Mouse (Mus musculus) midbrain, embryonic 15.5 days (tissue): ENCODE measurements around the gene Tet1. TPM values are rescaled to one million over a fixed set of nuclear protein-coding genes. Genes with fewer than 3 reads are reported as not detected.

Source experiments
- ATAC-seq: fragments of 200-750 bp; cut with Nextera tagmentation; replicated peaks from 2 replicates; pipeline ENCODE4 v1.8.0; 2017; ENCODE audit warnings: moderate TSS enrichment
- H3K27ac ChIP-seq: fragments of 300-500 bp; sonication (generic); 2 replicates; pipeline ENCODE4 v1.5.1; 2015; ENCODE audit warnings: mild to moderate bottlenecking, inconsistent platforms
- H3K27me3 ChIP-seq: fragments of 300-500 bp; sonication (generic); replicated peaks from 2 replicates; pipeline ENCODE4 v1.6.1; 2015; ENCODE audit warnings: inconsistent platforms
- H3K36me3 ChIP-seq: fragments of 300-500 bp; sonication (generic); replicated peaks from 2 replicates; pipeline ENCODE4 v1.6.1; 2015; ENCODE audit warnings: inconsistent platforms
- H3K4me1 ChIP-seq: fragments of 300-500 bp; sonication (generic); 2 replicates; pipeline ENCODE4 v1.6.1; 2015; ENCODE audit warnings: inconsistent platforms
- H3K4me2 ChIP-seq: fragments of 300-500 bp; sonication (generic); 2 replicates; pipeline ENCODE4 v1.6.1; 2015; ENCODE audit warnings: inconsistent platforms, mild to moderate bottlenecking, moderate library complexity
- H3K4me3 ChIP-seq: fragments of 300-500 bp; sonication (generic); 2 replicates; pipeline ENCODE4 v1.5.1; 2015; ENCODE audit warnings: mild to moderate bottlenecking, inconsistent platforms
- H3K9ac ChIP-seq: fragments of 300-500 bp; sonication (generic); 2 replicates; pipeline ENCODE4 v1.6.1; 2015; ENCODE audit warnings: mild to moderate bottlenecking, inconsistent platforms
- H3K9me3 ChIP-seq: fragments of 300-500 bp; sonication (generic); 2 replicates; pipeline ENCODE4 v1.6.1; 2016; ENCODE audit warnings: inconsistent platforms
- WGBS: fragments of 180-500 bp; shearing (Covaris S2); methylation state at CpG from one replicate; pipeline ENCODE4 v1.1.7; 2015; ENCODE audit warnings: mixed read lengths; 5-methylcytosine and 5-hydroxymethylcytosine counted together
- polyA plus RNA-seq: library from polyadenylated mRNA; unstranded; fragments of >200 nt; fragmentation: Nextera tagmentation; extraction: Ambion mirVana; gene quantifications from 2 replicates; pipeline ENCODE4 v1.2.1, GENCODE M21; 2015

Tet1 gene
- polyA plus RNA-seq, 1 experiment from 2014 or later, result 43.0 TPM

DNA sequence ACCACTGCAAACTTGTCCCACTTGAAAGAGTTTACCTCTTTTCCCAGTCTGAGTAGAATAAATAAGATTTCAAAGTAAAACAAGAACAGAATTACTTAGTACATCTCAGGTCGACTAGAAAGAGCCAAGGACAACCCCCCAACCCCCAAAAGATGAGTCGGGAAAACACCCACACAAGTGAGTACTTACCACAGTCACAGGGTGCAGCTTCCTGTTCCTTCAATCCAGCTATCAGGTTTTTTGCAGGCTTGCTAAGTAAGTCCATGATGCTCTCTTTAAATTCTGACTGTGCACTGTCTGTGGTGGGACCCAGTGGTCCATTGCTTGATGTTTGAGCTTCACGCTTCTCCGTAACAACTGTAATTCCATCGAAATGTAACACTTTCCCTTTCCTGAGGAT is 70.8 kb downstream of the Tet1 start:
- no peak overlapping the region for H3K4me3 ChIP-seq
- no peak overlapping the region for H3K4me2 ChIP-seq
- no peak overlapping the region for H3K9ac ChIP-seq
- no peak for ATAC-seq
- H3K4me1 ChIP-seq, result no peaks in the 10 kb centered on the region
- H3K27me3 ChIP-seq, result no peaks in the 10 kb centered on the region
- no peak overlapping the region for H3K27ac ChIP-seq
- H3K9me3 ChIP-seq, result no peaks in the 10 kb centered on the region
- peaks cover 16% of the 10 kb centered on the region for H3K36me3 ChIP-seq
- WGBS, result 95% methylated on average over 5 of the region's 5 CpGs

DNA sequence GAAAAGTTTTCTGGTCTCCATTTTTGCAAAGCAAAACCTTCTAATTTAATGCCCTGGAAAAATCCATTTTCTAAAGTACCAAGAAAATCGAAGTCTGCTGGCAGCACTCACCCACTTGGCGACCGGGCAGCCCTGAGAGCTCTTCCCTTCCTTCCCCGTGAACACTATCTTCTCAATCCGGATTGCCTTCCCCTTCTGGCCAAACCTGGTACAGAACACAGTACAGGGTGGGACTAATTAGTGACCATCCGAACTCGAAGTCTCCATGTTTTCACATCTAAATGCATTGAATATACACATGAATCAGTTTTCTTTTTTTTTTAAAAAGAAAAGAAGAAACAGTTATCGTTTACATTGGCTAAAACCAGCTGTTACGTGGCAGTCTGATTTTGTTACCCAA is 76.0 kb downstream of the Tet1 start:
- Histone ChIP-seq H3K27ac (no peak overlapping the region), H3K4me1 (no peaks in the 10 kb centered on the region), H3K27me3 (no peaks in the 10 kb centered on the region), H3K9ac (no peak overlapping the region), H3K9me3 (no peaks in the 10 kb centered on the region), H3K4me2 (no peak overlapping the region), H3K4me3 (no peak overlapping the region), H3K36me3 (peaks cover 7% of the 10 kb centered on the region)
- ATAC-seq, result no peak
- 85% methylated on average over 9 of the region's 9 CpGs for WGBS

DNA sequence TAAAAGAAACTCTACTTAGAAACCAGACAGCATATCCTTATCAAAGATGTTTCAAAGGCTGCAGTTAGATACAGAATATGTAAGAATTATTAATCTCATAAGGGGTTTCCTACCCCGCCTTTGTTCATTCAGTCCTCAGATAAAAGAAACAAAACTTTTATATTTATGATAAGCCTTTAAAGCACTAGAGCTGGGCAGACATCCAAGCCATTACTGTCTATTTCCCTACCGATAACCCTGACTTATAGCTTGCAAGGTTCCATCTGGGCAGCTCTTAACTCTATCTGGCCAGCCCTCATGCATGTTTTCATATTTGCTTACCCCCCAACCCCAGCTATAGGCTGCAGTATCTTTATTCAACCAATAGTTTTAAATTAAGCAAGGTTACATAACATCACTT is 77.2 kb downstream of the Tet1 start:
- 95% methylated on average over 2 of the region's 2 CpGs for WGBS
- ATAC-seq, result no peak
- Histone ChIP-seq H3K4me1 (no peaks in the 10 kb centered on the region), H3K9ac (no peak overlapping the region), H3K4me2 (no peak overlapping the region), H3K27ac (no peak overlapping the region), H3K27me3 (no peaks in the 10 kb centered on the region), H3K4me3 (no peak overlapping the region), H3K36me3 (peaks cover 12% of the 10 kb centered on the region), H3K9me3 (no peaks in the 10 kb centered on the region)

DNA sequence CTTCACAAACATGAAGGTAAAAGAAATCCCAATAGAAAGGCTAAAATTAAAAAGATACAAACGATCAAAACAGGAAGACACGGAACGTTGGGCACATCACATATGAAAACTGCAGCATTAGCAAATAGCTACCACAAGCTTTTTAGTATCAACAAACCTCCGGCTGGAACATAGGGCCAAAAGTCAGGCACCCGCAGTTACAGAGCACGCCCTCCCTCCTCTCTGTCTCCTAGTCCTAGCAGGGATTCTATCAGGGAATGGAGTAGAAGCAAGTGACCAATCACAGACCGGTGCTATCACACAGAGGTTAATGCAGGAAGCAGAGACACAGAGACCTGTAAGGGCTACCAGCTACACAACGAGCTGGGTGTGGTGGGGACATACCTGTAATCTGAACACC is 84.3 kb downstream of the Tet1 start:
- H3K27ac ChIP-seq, result no peak overlapping the region
- no peak overlapping the region for H3K9ac ChIP-seq
- H3K4me2 ChIP-seq, result no peak overlapping the region
- no peak for ATAC-seq
- no peaks in the 10 kb centered on the region for H3K9me3 ChIP-seq
- WGBS, result 92% methylated on average over 8 of the region's 8 CpGs
- H3K27me3 ChIP-seq, result no peaks in the 10 kb centered on the region
- no peak overlapping the region for H3K4me3 ChIP-seq
- H3K36me3 ChIP-seq, result peaks cover 22% of the 10 kb centered on the region; the same call in 1 of the 2 replicates
- no peaks in the 10 kb centered on the region for H3K4me1 ChIP-seq

DNA sequence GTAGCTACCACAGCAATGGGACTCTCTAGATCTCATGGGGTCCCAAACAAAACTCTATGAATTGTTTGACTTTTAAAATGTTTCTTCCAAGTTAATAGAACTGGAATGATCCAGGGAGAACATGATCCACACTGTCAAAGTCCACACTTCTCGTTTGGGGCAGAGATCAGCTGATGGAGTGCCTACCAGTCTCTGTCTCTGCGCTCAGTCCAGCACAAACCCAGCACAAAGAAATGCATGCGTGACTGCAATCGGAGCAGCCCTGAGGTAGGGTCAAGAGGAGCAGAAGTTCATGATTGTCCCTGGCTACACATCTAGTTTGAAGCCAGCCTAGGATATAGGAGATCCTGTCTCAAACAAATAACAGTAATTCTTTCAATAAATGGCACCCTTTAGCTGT is 85.4 kb downstream of the Tet1 start:
- 86% methylated on average over 4 of the region's 4 CpGs for WGBS
- no peaks in the 10 kb centered on the region for H3K4me1 ChIP-seq
- no peaks in the 10 kb centered on the region for H3K9me3 ChIP-seq
- no peak overlapping the region for H3K27ac ChIP-seq
- H3K4me2 ChIP-seq, result no peak overlapping the region
- no peak overlapping the region for H3K9ac ChIP-seq
- no peak for ATAC-seq
- H3K36me3 ChIP-seq, result peaks cover 29% of the 10 kb centered on the region; the same call in 1 of the 2 replicates
- no peaks in the 10 kb centered on the region for H3K27me3 ChIP-seq
- no peak overlapping the region for H3K4me3 ChIP-seq

DNA sequence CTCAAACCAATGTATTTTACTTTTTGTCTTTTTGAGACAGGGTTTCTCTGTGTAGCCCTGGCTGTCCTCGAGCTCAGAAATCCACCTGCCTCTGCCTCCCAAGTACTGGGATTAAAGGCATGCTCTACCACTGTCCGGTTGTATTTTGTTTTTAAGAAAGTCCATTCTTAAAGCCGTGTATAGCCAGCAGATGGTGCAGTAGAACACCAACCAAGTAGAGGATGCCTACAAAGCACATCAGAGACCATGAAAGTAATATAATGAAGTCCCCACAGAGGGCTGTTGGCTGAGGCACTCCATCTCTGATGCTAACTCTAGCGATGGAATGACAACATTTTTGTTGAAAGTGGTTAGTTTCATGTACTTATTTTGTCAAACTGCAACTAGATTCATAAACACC is 98.8 kb downstream of the Tet1 start:
- H3K9ac ChIP-seq, result no peak overlapping the region
- H3K36me3 ChIP-seq, result peaks cover 32% of the 10 kb centered on the region; the same call in 1 of the 2 replicates
- H3K27ac ChIP-seq, result no peak overlapping the region
- H3K4me1 ChIP-seq, result no peaks in the 10 kb centered on the region
- H3K4me2 ChIP-seq, result no peak overlapping the region
- H3K4me3 ChIP-seq, result no peak overlapping the region
- 80% methylated on average over 4 of the region's 4 CpGs for whole genome bisulfite sequencing
- H3K9me3 ChIP-seq, result no peaks in the 10 kb centered on the region
- H3K27me3 ChIP-seq, result no peaks in the 10 kb centered on the region
- no peak for ATAC-seq

DNA sequence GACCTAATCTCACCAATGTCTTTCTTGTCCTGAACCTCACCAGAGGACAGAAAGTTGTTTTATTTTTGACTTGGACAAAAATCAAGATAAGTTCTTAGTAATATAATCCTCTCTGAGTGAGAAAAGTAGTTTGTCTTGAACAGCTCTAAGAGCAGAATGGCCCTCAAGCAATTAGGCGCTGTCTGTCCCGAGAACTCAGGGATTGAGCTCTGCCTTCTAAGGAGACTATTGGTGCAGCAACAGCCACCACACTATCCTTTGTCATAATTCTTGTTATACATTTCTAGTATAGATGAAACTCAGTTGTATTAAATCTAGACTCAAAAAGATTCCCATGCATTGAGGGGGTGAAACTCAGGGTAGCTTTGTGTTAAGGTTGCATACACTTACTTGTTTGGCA is 100.0 kb downstream of the Tet1 start:
- Histone ChIP-seq H3K27ac (no peak overlapping the region), H3K36me3 (peaks cover 20% of the 10 kb centered on the region; the same call in 1 of the 2 replicates), H3K9me3 (no peaks in the 10 kb centered on the region), H3K4me1 (no peaks in the 10 kb centered on the region), H3K4me2 (no peak overlapping the region), H3K9ac (no peak overlapping the region), H3K4me3 (no peak overlapping the region), H3K27me3 (no peaks in the 10 kb centered on the region)
- WGBS, result 92% methylated on average over 2 of the region's 2 CpGs
- no peak for ATAC-seq

DNA sequence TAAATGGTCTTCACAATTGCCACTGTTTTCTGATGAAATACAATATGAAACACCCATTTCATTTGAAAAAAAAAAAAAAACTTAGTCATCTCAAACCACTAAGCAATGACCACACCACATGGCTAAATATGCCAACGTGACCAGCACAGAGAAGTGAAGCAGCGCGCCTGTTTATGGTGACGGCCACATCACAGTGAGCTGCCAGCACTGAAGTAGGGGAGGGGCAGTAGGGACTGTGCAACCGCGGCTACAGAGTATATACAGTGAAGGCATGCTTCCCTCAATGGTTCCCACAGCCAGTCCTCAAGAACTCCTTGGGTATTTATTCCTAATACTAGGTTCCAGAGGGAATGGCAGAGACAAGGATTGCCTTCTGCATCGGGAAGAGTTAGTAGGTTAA is 100.5 kb downstream of the Tet1 start:
- Histone ChIP-seq H3K4me2 (no peak overlapping the region), H3K9me3 (no peaks in the 10 kb centered on the region), H3K36me3 (peaks cover 20% of the 10 kb centered on the region; the same call in 1 of the 2 replicates), H3K27ac (no peak overlapping the region), H3K4me1 (no peaks in the 10 kb centered on the region), H3K27me3 (no peaks in the 10 kb centered on the region), H3K4me3 (no peak overlapping the region), H3K9ac (no peak overlapping the region)
- 93% methylated on average over 7 of the region's 7 CpGs for WGBS
- ATAC-seq, result no peak

DNA sequence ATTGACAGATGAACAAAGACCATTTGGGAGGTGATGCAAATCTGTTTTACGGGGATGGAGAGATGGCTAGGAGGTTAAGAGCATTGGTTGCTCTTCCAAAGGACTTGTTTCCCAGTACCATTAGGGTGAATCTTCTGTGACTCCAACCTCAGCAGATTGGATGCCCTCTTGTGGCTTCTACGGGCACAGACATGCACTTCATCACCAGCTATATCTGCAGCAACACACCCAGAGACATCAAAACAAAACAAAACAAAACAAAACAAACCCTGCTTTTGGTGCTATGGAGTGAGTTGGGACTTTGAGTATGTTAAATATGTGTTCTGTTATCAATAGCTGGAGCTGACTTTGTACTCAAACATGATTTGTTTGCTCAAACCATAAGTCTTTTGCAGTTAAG is 104.7 kb downstream of the Tet1 start:
- Histone ChIP-seq H3K4me1 (no peaks in the 10 kb centered on the region), H3K4me2 (no peak overlapping the region), H3K9me3 (no peaks in the 10 kb centered on the region), H3K36me3 (0 out of 2 replicates have a peak, but pooled peaks cover 2% of the 10 kb centered on the region), H3K27me3 (no peaks in the 10 kb centered on the region), H3K27ac (no peak overlapping the region), H3K9ac (no peak overlapping the region), H3K4me3 (no peak overlapping the region)
- WGBS, result 81% methylated on average over 2 of the region's 2 CpGs
- ATAC-seq, result no peak

DNA sequence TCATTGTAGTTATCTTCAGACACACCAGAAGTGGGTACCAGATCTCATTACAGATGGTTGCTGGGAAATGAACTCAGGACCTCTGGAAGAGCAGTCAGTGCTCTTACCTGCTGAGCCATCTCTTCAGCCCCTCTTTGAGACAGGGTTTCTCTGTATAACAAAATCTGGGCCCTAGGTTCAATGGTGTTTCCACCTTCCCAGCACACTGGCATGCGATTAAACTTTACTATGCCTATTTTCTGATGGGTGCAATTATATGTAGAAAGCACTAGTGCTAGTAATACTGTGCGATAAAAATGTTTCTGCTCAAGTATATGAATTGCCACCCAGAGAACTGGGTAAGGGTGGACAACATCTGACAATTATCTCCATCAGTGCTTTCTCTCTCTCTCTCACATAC is 105.5 kb downstream of the Tet1 start:
- no peaks in the 10 kb centered on the region for H3K27me3 ChIP-seq
- no peak for ATAC-seq
- no peak overlapping the region for H3K4me3 ChIP-seq
- WGBS, result 95% methylated on average over 2 of the region's 2 CpGs
- no peak overlapping the region for H3K27ac ChIP-seq
- H3K9me3 ChIP-seq, result no peaks in the 10 kb centered on the region
- H3K36me3 ChIP-seq, result 0 out of 2 replicates have a peak, but pooled peaks cover 2% of the 10 kb centered on the region
- no peak overlapping the region for H3K4me2 ChIP-seq
- H3K9ac ChIP-seq, result no peak overlapping the region
- H3K4me1 ChIP-seq, result no peaks in the 10 kb centered on the region

DNA sequence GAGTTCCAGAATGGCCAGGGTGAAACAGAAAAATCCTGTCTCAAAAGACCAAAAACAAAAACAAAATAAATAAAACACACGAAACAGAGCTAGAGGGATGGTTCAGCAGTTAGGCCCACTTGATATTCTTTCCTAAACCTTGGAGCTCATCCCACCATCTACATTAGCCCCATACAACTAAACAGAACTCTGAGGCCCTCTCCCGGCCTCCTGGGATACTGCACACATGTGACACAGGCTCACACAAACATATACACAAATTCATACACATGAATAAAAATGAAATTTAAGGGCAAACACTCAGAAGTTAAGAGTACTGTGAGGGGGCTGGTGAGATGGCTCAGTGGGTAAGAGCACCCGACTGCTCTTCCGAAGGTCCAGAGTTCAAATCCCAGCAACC is 114.6 kb downstream of the Tet1 start:
- H3K4me3 ChIP-seq, result no peak overlapping the region
- H3K9ac ChIP-seq, result no peak overlapping the region
- no peaks in the 10 kb centered on the region for H3K27me3 ChIP-seq
- no peaks in the 10 kb centered on the region for H3K9me3 ChIP-seq
- H3K36me3 ChIP-seq, result peaks cover 11% of the 10 kb centered on the region
- ATAC-seq, result no peak
- H3K27ac ChIP-seq, result no peak overlapping the region
- peaks cover 21% of the 10 kb centered on the region for H3K4me1 ChIP-seq
- WGBS, result 96% methylated on average over 4 of the region's 4 CpGs
- no peak overlapping the region for H3K4me2 ChIP-seq

DNA sequence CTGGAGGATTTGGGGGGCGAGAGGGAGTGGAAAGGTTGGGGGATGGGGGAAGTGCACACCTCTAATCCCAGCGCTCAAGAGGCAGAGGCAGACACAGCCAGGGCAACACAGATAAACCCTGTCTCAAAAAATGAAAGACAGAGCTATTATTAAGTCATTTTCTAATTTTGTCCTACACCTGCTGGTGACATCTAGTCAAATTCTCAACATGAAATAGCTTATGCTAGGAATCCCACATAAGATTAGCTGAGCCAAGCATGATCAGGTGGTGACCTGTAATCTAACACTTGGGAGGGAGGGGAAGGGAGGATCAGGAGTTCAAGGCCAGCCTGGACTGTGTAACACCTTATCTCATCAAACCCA is 115.7 kb downstream of the Tet1 start:
- Histone ChIP-seq H3K36me3 (peaks cover 20% of the 10 kb centered on the region), H3K9ac (peak overlapping the region; percentile 31; the same call in 1 of the 2 replicates), H3K4me3 (peak overlapping the region; percentile 98), H3K27ac (peak overlapping the region; percentile 92), H3K4me2 (peak overlapping the region; percentile 63), H3K4me1 (peaks cover 25% of the 10 kb centered on the region), H3K27me3 (no peaks in the 10 kb centered on the region), H3K9me3 (no peaks in the 10 kb centered on the region)
- ATAC-seq, result peak; percentile 8; the same call in 1 of the 2 replicates
- WGBS, result 19% methylated on average over 2 of the region's 2 CpGs

DNA sequence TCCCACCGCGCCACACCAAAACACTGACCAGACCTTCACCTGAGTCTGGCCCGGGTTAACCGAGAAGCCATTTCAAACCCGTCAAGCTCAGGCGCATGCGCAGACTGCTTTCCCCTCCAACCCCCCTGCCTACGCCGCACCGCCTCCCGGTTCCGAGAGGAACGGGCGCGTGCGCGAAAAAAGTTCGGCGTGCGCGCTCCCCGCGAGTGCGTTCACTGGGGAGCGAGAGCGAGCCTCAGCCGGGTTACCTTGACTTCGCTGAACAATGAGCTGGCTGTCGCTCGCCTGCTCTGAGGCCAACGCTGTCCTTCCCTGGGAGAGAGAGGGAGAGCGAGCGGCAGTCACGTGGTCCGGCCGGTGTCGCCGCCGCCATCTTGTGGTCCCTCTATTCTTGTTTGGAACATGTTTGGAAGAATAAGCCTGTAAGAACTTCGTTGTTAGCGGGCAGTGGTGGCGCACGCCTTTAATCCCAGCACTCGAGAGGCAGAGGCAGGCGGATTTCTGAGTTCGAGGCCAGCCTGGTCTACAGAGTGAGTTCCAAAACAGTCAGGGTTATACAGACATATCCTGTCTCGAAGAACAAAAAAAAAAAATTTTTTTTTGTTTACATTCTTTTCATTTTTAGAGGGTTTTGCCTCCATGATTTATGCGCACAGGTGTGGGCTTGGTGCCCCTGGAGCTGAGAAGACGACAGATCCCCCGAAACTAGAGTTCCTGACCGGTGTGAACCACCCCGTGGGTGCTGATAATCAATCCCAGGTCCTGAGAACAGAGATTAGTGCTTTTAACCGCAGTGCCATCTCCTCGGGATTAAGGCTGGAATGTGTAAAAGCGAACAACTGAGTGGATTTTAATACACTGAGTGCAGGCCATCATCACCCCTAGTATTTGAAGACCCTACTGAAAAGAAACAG is 116.4 kb downstream of the Tet1 start, which contains the start of gene Ccar1:
Gene Ccar1, minus strand, starts transcription at position 110 of the 914 bp plus-strand sequence.
- Histone ChIP-seq H3K4me2 (peak within 1 kb of the TSS; percentile 63), H3K9me3 (no peaks in the 10 kb centered on the region), H3K4me3 (peak within 1 kb of the TSS; percentile 98), H3K9ac (peak within 1 kb of the TSS; percentile 96), H3K36me3 (peaks cover 26% of the 10 kb centered on the region), H3K27ac (peak within 1 kb of the TSS; percentile 92), H3K27me3 (no peaks in the 10 kb centered on the region), H3K4me1 (peaks cover 27% of the 10 kb centered on the region)
- 3% methylated on average over 54 of the region's 55 CpGs for WGBS
- peak; percentile 99 for ATAC-seq
